Mouse (Mus musculus) large intestine, adult 2 months (tissue): ENCODE results near the gene St6galnac3. TPM values are rescaled to one million over a fixed set of nuclear protein-coding genes. Genes with fewer than 3 reads are reported as not detected.

Experiments used
- DNase-seq: peaks from one replicate; pipeline ENCODE4 v3.0.0-alpha.2; 2012; ENCODE audit warnings: low read depth, low spot score
- WGBS: fragments of 180-500 bp; shearing (Covaris S2); methylation state at CpG from one replicate; pipeline ENCODE4 v1.1.7; 2018; 5-methylcytosine and 5-hydroxymethylcytosine counted together
- polyA plus RNA-seq: library from polyadenylated mRNA; depleted of rRNA; stranded (reverse); fragments of >200 nt; gene quantifications from 2 replicates; pipeline ENCODE4 v1.2.3, GENCODE M21; 2012

The St6galnac3 gene
- polyA plus RNA-seq, 1 experiment, result 0.55 TPM

DNA sequence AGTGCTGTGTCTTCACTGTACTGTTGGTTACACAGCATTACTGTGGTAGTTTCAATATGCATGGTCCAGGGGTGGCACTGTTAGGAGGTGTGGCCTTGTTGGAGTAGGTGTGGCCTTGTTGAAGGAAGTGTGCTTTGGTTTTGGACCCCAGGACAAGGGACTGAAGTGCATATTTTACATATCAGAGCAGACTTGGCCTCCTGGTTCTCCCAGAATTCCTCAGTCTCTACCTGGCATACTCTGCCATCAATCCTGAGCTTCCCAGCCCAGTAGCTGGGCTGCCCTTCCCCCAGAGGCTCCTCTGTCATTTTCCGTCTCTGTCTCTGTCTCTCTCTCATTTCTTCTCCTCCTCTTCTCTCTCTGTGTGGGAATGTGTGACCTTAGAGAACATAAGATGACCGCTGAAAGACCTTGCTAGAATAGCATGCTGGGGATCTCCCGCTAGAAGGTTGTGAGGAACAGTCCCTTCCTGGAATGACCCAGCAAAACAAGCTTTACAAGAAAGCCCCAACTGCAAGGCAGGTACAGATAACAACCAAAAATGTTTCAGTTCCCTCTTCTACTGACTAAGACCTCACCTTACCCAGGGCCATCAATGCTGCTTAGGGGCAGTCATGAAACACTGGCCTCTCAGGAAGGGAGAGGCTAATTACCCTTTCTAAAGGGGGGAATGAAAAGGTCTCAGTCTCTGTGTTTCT lies 272.5 kb downstream of the St6galnac3 start:
- 91% methylated on average over 3 of the region's 3 CpGs for WGBS

DNA sequence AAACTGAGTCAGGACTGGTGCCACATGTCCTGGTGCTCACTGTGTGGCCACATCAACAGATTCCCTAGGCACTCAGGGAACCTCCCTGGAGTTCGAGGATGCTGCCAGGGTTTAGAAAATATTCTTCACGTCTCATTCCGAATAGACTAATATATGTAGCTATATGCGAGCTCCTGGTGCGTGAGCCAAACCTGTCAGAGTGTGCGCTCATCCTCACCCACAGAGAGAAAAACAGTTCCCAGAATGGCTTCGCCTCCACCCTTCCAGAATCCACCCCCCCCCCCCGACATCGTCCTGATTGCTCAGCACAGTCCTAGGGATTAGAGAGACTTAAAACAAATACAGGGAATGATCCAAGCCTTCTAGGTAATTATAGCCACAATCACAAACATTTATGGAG lies 283.6 kb downstream of the St6galnac3 start:
- DNase-seq, result no peak
- 71% methylated on average over 9 of the region's 9 CpGs for WGBS

More for the DNA sequence above, 272.5 kb downstream of the St6galnac3 start:
- DNase-seq, result no peak

DNA sequence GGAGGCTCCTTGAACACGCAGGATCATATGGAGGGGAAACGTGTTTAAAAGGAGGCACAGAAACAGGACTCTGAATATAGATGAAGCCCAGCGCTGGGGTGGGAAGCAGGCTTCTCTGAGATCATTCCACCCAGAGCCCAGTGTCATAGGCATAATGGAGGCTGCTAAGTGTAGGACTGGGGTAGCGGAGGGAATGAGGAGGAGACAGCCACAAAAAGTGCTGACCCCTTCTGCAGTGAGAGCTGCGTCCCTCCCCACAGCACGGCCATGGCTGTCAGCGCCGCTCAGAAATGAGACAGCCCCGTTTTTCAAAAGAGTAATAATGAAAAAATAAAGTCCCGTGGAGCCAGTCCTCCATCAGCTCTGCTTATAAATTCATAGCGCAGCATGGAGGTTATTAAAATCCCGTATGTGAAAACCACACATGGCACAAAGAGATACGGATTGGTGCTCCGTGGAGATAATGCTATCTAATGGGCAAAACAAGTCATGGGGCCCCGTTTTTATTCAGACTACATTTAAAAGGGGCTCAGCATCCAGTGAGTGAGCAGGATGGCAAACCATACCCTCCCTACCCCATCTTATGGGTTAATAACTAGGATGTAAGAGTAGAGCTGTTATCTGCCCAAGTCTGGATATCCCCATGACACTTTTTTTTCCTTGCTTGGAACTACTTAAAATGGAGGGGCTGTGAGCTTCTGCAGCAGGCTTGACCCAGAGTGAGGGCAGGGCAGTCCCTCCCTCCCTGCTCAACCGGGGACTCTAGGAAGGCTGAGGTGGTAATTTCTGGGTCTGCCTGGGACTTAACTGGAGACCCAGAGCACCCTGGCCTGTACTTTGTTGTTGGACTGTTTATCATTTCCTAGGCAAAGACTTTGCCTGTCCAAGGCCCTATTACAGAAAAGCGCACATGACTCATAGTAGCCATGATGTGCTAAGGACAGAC lies 288.6 kb downstream of the St6galnac3 start:
- WGBS, result 86% methylated on average over 17 of the region's 17 CpGs
- no peak for DNase-seq

DNA sequence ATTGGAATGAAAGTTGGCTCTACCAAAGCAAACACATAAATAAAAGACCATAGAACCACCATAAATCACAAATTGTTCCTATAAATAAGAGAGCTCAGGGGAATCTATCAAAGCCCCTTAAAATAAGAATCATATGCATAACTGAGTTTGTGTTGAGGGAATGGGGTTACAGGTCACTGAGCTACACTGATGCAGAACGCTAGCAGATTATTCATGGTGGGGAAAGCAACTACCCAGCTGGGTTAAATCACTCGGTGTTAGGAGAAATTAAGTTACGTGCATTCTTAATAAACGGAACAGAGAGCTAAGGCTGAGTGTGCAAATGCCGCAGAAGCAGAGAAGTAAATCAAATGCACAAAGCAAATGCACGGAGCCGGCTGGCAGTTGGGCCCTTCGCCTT lies 292.0 kb downstream of the St6galnac3 start:
- no peak for DNase-seq
- WGBS, result 84% methylated on average over 8 of the region's 8 CpGs

DNA sequence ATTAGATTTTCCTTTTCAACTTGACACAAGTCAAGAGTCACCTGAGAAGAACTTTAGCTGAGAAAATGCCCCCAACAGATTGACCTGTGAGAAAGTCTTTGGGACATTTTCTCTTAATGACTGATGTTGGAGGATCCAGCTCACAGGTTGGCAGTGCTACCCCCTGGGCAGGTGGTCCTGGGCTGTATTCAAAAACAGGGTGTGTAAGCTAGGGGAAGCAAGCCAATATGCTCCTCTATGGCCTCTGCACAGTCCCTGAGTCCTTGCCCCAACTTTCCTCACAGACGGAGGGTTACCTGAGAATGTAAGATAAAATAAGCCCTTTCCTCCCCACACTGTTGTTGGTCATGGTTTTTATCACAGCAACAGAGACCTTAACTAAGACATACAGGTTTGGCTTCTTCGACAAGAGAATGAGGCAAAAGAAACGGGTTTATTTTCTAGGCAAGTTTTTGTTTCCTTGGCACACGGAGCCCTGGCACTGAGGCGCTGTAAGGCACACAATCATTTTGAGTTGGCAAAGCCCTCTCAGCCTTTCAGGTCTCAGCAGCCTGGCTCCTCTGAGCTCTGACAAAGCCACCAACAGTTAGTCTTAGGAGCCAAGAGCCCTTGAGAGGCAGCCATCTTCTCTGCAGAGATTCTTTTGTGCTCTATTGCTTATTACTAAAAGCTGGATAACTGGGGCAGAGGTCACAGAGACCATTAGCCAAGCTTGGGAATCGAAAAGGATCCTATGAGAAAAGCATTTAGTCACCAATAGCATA lies 292.7 kb downstream of the St6galnac3 start:
- DNase-seq, result no peak
- WGBS, result 84% methylated on average over 6 of the region's 6 CpGs

DNA sequence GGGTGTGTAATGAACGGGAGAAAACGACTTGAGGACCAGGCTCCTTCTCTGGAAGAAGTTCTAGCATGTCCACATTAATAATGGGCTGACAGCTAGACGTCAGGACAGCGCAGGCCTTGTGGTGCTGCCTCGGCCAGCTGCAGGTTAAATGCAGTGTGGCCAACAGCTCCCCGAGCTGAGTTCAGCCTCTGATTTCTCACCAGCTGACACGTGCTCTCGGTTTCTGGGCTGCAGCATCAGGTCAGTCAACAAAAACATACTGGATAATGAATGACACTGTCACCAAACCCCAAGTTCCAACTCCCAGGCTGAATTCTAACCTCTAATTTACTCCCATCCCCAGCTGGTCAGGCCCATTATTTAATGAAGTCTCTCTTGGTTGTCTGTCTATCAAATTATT lies 295.1 kb downstream of the St6galnac3 start:
- WGBS, result 71% methylated on average over 8 of the region's 8 CpGs
- no peak for DNase-seq

DNA sequence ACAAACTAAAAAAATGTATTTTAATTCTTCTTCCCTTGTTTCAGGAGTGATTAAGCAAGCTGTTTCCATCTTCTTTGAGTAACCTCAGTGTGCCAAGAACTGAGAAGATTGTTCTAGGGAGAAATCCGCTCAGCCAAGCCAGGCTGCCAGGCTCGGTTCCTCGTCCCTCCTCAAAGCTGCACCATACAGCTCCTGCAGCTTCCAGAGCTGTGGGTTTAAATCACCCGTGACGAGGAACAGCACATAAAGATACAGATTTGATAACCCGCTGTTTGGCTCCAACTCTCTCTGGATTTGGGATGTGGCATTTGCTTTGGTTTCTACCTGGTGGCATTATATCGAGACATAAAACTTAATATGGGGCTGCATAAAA lies 303.1 kb downstream of the St6galnac3 start:
- no peak for DNase-seq
- WGBS, result 81% methylated on average over 7 of the region's 7 CpGs

DNA sequence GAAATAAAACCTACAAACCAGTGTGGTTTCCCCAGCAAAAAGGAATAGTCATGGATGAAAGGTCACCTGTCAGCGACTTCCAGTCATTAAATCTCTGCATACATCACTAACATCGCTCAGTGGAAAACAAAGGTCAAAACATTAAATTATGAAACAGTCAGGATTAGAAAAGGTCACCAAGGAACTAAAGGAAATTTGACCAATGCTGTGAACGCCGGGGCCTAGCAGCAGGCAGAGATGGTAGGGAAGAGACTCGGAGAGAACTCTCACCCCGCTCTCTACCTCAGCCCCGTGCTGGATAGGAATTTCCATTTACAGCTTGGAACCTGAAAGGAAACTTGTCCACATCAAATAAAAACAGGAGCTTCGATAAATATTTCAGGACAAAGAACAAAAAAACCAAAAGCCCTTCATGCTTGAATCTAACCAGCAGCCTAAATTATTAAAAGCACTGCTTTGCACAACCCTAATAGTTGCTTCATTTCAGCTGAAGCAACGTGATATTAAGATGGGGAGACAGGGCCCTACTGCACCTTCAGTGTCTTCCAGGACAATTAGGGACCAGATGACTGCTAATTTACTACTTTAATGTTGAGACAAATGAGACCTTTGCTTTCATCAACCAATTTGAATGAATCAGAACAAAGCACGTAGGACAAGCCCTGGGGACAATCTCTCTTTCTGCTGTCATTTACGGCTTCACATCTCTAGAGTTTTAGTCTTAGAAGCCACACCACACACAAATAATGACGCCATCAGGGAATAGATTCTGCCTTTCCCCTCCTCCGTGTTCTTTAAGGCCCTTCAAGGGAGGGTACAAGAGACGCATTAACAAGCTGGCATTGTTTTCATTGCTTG lies 303.7 kb downstream of the St6galnac3 start:
- no peak for DNase-seq
- WGBS, result 75% methylated on average over 14 of the region's 14 CpGs

DNA sequence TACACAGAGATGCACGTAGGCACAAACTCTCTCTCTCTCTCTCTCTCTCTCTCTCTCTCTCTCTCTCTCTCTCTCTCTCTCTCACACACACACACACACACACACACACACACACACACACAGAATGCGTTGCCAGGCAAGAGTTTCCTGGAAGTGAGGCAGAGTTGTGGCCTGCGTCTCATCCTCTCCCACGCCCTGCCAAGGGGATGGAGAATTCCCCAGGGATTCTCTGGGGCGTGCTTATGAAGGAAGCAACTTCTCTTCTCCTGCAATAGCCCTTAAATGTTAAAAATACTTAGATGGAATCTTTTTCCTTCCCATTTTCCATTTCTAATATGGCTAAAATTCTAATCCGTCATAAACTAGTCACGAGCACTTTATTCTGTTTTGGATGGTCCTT lies 305.6 kb downstream of the St6galnac3 start:
- no peak for DNase-seq
- WGBS, result 68% methylated on average over 7 of the region's 7 CpGs

DNA sequence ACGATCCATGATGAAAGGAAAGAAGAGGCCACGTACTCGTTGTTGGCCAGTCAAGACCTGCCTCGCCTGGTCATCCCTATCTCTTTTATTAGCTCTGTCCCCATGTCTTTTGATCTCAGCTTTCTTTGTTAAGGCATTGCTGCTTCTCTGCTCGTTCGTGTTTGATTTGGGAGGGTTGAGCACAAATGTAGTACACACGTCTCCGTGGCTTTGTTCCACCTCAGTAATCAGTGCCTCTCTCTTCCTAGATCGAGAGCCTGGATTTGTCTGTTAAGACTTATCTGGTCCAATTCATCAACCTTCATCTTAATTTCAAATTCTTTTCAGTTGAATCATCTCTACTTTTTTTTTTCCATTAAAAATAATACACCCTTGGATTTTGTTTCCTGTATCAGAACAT lies 308.0 kb downstream of the St6galnac3 start:
- no peak for DNase-seq
- 61% methylated on average over 9 of the region's 9 CpGs for whole genome bisulfite sequencing

DNA sequence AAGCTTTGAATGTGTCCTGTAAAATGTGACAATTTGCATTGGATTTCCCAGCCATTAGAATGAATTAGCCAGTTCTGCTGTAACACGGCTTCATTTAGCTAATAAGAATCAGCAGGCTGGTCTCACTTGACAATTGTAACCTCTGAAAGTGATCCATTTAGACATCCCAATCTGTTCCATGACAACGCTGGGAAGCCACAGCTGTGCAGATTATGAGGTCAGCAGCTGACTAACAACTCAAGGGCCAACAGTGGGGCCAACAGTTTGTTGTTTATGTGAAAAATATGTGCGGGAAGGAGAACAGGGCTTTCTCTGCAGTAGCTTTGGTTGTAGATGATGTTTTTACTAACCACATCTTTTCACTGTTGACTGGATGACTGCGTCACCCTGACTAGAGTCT lies 308.6 kb downstream of the St6galnac3 start:
- no peak for DNase-seq
- 80% methylated on average over 4 of the region's 4 CpGs for WGBS

DNA sequence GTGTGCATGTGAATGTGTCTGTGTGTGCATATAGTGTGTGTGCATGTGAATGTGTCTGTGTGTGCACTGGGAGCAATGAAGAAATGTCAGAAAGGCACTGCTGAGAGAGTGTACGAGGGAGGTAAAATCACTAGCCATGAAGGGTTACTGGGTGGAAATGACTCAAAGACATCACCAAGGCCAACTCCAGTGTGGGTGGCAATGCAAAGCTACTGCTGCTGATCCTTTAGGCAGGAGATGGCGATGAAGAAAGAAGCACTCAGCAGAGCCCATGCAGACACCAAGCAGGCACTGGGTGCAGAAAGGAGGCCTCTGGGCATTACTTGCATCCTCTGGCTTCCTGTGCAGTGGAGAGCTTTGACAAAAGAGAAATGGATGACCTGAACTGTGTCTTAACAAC lies 310.8 kb downstream of the St6galnac3 start:
- no peak for DNase-seq
- 91% methylated on average over 2 of the region's 2 CpGs for WGBS

DNA sequence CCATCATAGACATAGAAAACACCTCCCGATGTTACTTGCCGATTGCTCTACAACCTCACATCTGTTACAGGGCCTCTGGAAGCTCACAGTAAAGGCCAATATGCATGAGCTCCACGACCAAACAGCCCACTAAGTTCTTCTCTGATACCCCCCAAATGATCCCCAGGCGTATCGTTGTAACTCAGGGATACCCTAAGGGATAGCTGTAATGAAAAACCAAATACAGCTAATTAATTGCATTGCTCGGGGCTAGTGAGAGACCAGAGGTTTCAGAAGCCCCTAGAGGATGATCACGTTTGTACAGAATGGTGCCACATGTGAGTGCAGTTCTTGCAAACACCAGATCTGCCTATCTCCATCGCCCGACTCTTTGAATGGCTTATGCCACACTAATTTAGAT lies 315.7 kb downstream of the St6galnac3 start:
- 84% methylated on average over 9 of the region's 9 CpGs for WGBS
- DNase-seq, result no peak

DNA sequence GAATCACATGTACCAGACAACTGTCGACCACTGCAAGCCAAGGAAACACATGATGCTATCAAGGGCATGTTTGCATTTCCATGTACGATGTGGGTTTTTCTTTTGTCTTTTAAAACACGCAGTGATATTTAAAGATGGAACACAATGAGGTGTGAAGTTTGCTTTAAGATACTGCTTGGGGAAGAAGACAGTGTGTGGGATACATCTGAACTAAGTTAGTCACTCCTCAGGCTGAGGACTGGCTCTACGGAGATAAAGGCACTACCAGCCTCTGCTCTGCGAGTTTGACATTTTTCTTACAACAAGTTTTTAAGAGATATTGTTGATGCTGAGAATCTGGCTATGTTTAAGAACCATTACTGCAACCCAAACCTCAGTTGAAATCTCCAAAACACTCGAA lies 316.6 kb downstream of the St6galnac3 start:
- DNase-seq, result no peak
- 80% methylated on average over 6 of the region's 6 CpGs for whole genome bisulfite sequencing

DNA sequence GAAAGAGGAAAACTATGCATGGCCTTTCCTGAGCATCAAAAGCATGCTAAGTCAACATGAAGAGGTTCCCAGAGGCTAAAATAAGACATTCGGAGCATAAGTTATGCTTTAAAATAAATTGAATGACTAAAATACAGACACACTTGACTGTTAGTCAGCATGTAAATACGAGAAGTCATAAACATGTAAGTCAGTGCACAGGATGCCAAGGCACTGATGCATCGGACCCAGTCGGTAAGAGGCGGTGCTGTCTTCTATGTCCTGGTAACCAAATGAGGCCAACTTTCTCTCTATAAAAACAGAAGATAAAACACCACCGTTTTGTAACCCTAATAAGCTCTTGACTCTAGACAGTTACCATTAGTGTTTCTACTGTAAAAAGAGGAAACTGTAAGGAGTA lies 317.3 kb downstream of the St6galnac3 start:
- 72% methylated on average over 6 of the region's 6 CpGs for WGBS
- DNase-seq, result no peak

DNA sequence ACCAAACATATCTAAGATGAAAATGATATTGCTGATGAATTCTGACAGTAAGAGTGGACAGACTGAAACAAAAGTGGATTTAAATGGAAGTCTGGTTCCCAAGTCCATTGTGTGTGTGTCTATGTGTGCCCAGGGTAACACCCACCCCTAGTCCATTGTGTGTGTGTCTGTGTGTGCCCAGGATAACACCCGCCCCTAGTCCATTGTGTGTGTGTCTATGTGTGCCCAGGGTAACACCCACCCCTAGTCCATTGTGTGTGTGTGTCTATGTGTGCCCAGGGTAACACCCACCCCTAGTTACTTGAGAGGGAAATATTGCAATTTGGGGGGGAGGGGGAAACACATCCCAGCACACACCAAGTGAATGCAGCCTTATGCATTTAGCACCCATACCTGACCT lies 318.1 kb downstream of the St6galnac3 start:
- no peak for DNase-seq

DNA sequence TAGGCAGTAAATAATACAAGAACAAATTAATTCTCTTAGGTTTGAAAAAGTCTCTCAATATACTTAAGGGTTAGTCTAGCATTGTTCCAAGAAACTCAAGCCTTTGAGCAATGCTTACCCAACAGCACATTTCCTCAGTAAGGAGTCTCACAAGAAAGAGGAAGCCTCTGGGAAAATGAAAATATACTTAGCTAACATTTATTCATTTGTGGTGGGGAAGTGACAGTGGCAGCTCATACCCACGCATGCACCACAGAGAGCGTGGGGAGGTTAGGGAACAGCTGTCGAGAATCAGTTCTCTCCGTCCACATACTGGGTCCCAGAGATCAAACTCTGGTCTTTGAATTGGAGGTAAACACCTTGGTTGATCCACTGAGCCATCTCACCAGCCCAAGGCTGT lies 318.8 kb downstream of the St6galnac3 start:
- no peak for DNase-seq
- WGBS, result 81% methylated on average over 4 of the region's 4 CpGs

More for the DNA sequence above, 318.1 kb downstream of the St6galnac3 start:
- WGBS, result 93% methylated on average over 1 of the region's 1 CpGs

DNA sequence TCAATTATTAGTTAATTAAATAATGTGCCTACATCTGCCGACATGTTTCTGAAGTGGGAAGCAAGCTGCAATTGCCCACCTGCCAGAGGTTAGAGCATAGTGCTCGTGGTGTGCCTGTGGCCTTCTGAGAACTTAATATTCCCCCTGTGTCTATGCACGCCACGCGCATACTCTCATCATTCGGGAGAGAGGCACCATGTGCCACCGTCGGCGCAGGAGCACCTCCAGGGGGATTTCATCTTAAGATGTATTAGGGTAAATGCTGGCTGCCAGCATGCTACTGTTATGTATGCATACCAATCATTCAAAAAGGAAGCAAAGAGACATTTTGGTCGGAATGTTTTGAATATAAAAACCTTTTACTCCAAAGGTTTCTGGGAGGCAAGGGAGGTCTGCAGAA lies 319.3 kb downstream of the St6galnac3 start:
- 87% methylated on average over 10 of the region's 10 CpGs for whole genome bisulfite sequencing

DNA sequence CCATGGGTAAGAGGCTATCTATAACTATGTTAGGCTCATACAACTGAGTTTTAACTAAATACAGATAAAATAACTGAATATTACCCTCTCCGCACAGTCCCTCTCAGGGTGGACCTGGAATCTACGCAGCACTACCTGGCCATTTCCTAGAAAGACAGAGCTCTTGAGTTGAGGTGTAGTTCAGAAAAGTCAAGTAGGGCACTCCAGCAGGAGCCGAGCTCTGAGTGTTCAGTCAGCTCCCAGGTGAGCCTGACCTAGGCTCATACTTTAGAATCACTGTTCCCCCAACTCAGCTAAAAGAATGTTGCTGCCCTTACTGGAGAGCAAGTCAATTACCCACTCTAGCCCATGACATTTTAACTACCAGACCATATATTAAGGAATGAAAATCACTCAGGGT lies 324.7 kb downstream of the St6galnac3 start:
- WGBS, result 75% methylated on average over 3 of the region's 3 CpGs
- no peak for DNase-seq

More for the DNA sequence above, 319.3 kb downstream of the St6galnac3 start:
- DNase-seq, result no peak
